Mouse (Mus musculus) hindbrain, embryonic 12.5 days (tissue): ENCODE data around the gene Gm17428. TPM values are rescaled to one million over a fixed set of nuclear protein-coding genes. Genes with fewer than 3 reads are reported as not detected.

Experiments
- ATAC-seq: fragments of 200-750 bp; cut with Nextera tagmentation; 2 replicates; pipeline ENCODE4 v1.8.0; 2017; ENCODE audit warnings: moderate TSS enrichment; ENCODE audit not compliant: low FRiP score
- H3K27ac ChIP-seq: fragments of 300-500 bp; sonication (generic); 2 replicates; pipeline ENCODE4 v1.5.1; 2016; ENCODE audit warnings: mild to moderate bottlenecking
- H3K27me3 ChIP-seq: fragments of 300-500 bp; sonication (generic); 2 replicates; pipeline ENCODE4 v1.6.1; 2016; ENCODE audit warnings: mild to moderate bottlenecking
- H3K36me3 ChIP-seq: fragments of 300-500 bp; sonication (generic); 2 replicates; pipeline ENCODE4 v1.6.1; 2016; ENCODE audit warnings: mild to moderate bottlenecking
- H3K4me1 ChIP-seq: fragments of 300-500 bp; sonication (generic); 2 replicates; pipeline ENCODE4 v1.6.1; 2016
- H3K4me2 ChIP-seq: fragments of 300-500 bp; sonication (generic); replicated peaks from 2 replicates; pipeline ENCODE4 v1.6.1; 2016; ENCODE audit warnings: mild to moderate bottlenecking
- H3K4me3 ChIP-seq: fragments of 300-500 bp; sonication (generic); 2 replicates; pipeline ENCODE4 v1.5.1; 2016; ENCODE audit warnings: mild to moderate bottlenecking
- H3K9ac ChIP-seq: fragments of 300-500 bp; sonication (generic); 2 replicates; pipeline ENCODE4 v1.6.1; 2016; ENCODE audit warnings: mild to moderate bottlenecking, moderate library complexity
- H3K9me3 ChIP-seq: fragments of 300-500 bp; sonication (generic); replicated peaks from 2 replicates; pipeline ENCODE4 v1.6.1; 2016; ENCODE audit warnings: mild to moderate bottlenecking
- WGBS: fragments of 180-500 bp; shearing (Covaris S2); methylation state at CpG from one replicate; pipeline ENCODE4 v1.1.7; 2016; 5-methylcytosine and 5-hydroxymethylcytosine counted together
- polyA plus RNA-seq: library from polyadenylated mRNA; unstranded; fragments of >200 nt; fragmentation: Nextera tagmentation; extraction: Ambion mirVana; gene quantifications from 2 replicates; pipeline ENCODE4 v1.2.1, GENCODE M21; 2016

The Gm17428 gene
- not detected in 2 replicates for polyA plus RNA-seq

DNA sequence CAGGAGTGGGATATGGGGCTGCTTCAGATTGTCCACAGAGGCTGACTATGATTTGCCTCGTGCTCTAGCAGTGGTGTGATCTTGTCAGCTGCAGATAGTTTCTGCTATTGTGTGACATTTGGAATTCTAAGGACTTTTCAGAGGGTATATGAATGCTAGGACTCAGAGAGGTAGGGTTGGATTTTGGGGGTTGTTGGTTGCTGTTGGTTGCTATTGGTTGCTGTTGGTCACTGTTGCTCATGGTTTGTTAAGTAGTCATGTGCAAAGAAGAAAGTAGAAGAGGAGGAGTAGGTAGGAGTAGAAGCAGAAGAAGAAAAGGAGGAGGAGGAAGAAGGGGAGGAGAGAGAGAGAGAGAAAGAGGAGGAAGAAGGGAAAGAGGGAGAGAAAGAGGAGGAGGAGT lies at the start of gene Gm17428:
Gene Gm17428, plus strand, starts transcription at position 301 of the 400 bp plus-strand sequence.
- H3K27ac ChIP-seq, result no peak within 1 kb of the TSS
- H3K9me3 ChIP-seq, result no peaks in the 10 kb centered on the region
- peaks cover 13% of the 10 kb centered on the region for H3K4me1 ChIP-seq
- ATAC-seq, result no peak
- H3K27me3 ChIP-seq, result no peaks in the 10 kb centered on the region
- H3K4me2 ChIP-seq, result no peak within 1 kb of the TSS
- H3K9ac ChIP-seq, result no peak within 1 kb of the TSS
- no peak within 1 kb of the TSS for H3K4me3 ChIP-seq
- 67% methylated on average over 1 of the region's 1 CpGs for WGBS
- H3K36me3 ChIP-seq, result no peaks in the 10 kb centered on the region

DNA sequence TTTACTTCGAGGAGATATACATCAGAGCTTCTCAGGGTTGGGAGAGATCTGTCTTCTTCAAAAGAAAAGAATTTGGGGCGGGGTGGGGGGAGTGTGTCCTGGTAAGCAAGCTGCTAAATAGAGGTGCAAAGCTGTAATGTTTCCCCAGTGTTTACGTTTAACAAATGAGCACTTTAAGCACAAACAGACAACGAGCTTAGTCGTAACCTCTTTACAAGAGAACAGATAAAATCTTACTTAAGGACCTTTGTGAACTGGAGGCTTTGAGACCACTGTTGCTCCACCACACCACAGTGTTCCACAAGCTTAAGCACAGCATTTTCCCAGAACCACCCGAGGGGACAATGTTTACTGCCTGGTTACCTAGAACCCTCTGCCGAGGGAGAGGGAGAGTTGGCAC lies 49.4 kb upstream of the Gm17428 start:
- peaks cover 45% of the 10 kb centered on the region for H3K4me1 ChIP-seq

DNA sequence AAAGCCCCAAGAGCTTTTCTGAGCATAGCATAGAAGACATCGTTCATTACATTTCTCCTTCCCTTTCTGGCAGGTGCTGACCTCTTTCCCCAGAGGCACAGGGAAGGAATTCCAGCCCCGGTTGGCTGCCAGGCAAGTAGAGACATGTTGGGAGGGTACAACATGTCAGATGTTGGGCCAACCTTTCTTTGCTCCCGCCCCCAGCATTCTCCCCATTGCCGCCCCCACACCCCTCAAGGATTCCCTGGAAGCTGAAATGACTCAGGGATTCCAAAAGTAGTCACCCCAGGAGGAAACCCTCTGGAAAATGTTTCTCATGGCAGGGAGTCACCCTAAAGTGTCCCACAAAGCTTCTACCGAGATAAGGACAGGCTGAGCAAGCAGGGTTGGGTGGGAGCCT lies 46.9 kb upstream of the Gm17428 start:
- no peak for ATAC-seq
- Histone ChIP-seq H3K4me3 (no peak overlapping the region), H3K36me3 (no peaks in the 10 kb centered on the region), H3K27me3 (no peaks in the 10 kb centered on the region; the same call in 1 of the 2 replicates), H3K9ac (no peak overlapping the region), H3K9me3 (no peaks in the 10 kb centered on the region), H3K27ac (no peak overlapping the region), H3K4me1 (peaks cover 39% of the 10 kb centered on the region), H3K4me2 (no peak overlapping the region)
- WGBS, result 75% methylated on average over 5 of the region's 5 CpGs

More for the DNA sequence above, 49.4 kb upstream of the Gm17428 start:
- H3K27me3 ChIP-seq, result no peaks in the 10 kb centered on the region; the same call in 1 of the 2 replicates
- H3K4me3 ChIP-seq, result peak overlapping the region; percentile 55
- no peaks in the 10 kb centered on the region for H3K9me3 ChIP-seq
- peak overlapping the region; percentile 91 for H3K4me2 ChIP-seq
- 15% methylated on average over 7 of the region's 7 CpGs for WGBS
- peak overlapping the region; percentile 78 for H3K9ac ChIP-seq
- no peak for ATAC-seq
- peak overlapping the region; percentile 95 for H3K27ac ChIP-seq
- H3K36me3 ChIP-seq, result peaks cover 1% of the 10 kb centered on the region

- no peaks in the 10 kb centered on the region; the same call in 1 of the 2 replicates for H3K27me3 ChIP-seq
- no peak overlapping the region for H3K27ac ChIP-seq
Observed at GRCm38 (mm10) chr14:54930431-54930830, 46.3 kb upstream of the Gm17428 start.

GRCm38 (mm10) chr14:54932645-54933150 lies 44.0 kb upstream of the Gm17428 start, which contains the start of gene Il25:
Il25 (plus strand) TSS chr14:54932695.
- Histone ChIP-seq H3K9ac (no peak within 1 kb of the TSS), H3K36me3 (no peaks in the 10 kb centered on the region), H3K4me3 (no peak within 1 kb of the TSS), H3K27ac (no peak within 1 kb of the TSS), H3K9me3 (no peaks in the 10 kb centered on the region), H3K4me2 (no peak within 1 kb of the TSS), H3K27me3 (no peaks in the 10 kb centered on the region; the same call in 1 of the 2 replicates), H3K4me1 (peaks cover 25% of the 10 kb centered on the region)
- peak; percentile 14; the same call in 1 of the 2 replicates for ATAC-seq
- WGBS, result 25% methylated on average over 6 of the region's 6 CpGs

More at GRCm38 (mm10) chr14:54930431-54930830, 46.3 kb upstream of the Gm17428 start:
- H3K9me3 ChIP-seq, result no peaks in the 10 kb centered on the region
- no peak for ATAC-seq
- H3K4me3 ChIP-seq, result no peak overlapping the region
- WGBS, result 19% methylated on average over 2 of the region's 2 CpGs
- no peak overlapping the region for H3K4me2 ChIP-seq
- peaks cover 33% of the 10 kb centered on the region for H3K4me1 ChIP-seq
- no peak overlapping the region for H3K9ac ChIP-seq
- no peaks in the 10 kb centered on the region for H3K36me3 ChIP-seq

DNA sequence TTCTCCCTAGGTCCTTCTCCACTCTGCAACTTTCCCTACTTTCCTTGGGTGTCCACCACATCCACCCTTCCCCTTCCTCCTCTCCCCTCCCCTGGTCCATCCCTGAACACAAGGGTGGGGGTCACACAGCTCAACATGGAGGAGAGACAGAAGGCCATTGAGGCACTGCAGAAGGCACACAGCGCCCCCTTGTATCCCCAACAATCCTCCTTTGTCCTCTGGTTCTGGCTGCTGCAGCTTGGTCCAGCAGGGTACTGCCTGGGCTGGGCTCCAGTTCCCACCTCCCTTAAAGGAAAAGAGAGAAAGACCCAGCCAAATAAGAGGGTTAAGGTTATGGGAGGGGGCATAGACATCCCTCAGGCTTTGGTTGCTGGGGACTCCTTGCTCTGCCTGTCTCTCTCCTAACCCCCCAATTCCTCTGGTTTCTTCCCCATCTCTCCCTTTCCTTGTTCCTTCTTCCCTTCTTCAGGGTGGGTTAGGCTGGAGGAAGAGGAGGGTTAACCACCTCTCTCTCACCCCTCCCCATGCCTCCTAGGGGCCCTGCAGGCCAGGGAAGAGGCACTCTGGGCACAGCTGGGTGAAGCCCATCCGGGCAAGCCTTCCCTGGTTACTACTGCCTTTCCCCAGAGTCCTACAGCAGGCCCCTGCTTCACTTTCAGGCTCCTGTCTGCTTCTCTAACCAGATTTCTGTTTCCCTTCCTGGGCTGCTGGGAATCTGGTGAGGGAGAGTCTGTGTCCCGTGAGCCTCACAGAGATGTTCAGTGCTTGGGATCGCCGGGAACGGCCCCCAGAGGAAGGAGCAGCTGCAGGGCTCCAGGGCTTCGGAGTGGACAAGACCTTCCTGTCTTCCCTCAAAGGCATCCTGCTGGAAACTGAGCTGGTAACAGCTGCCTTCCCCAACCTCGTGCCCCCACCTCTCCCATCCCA lies 40.6 kb upstream of the Gm17428 start, which contains the start of gene Cmtm5:
Gene Cmtm5, plus strand, starts transcription at position 358 of the 927 bp plus-strand sequence.
- Histone ChIP-seq H3K27ac (peak within 1 kb of the TSS; percentile 58), H3K9ac (peak within 1 kb of the TSS; percentile 28; the same call in 1 of the 2 replicates), H3K4me3 (no peak within 1 kb of the TSS), H3K4me1 (peaks cover 19% of the 10 kb centered on the region), H3K36me3 (no peaks in the 10 kb centered on the region), H3K9me3 (no peaks in the 10 kb centered on the region), H3K4me2 (peak within 1 kb of the TSS; percentile 15; the same call in 1 of the 2 replicates), H3K27me3 (no peaks in the 10 kb centered on the region; the same call in 1 of the 2 replicates)
- 0 out of 2 replicates have a peak, but pooled peaks have one; percentile 24 for ATAC-seq
- 25% methylated on average over 8 of the region's 8 CpGs for WGBS

DNA sequence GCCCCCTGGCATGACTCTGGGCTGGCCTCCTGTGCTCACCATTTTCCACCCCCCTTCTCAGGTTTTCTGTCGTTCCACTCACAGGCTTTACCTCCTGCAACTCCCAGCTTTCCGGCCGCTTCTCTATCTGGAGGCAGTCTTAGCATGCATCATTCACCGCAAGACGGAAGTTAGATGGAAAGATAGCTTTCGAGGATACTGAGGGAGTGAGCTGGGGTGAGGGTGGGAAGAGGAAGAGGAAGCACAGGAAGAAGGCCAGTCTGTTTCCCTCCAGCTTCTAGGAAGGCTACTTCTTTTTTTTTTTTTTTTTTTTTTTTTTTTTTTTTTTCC lies 39.9 kb upstream of the Gm17428 start:
- H3K4me1 ChIP-seq, result peaks cover 19% of the 10 kb centered on the region
- H3K4me2 ChIP-seq, result peak overlapping the region; percentile 15; the same call in 1 of the 2 replicates
- H3K27me3 ChIP-seq, result no peaks in the 10 kb centered on the region; the same call in 1 of the 2 replicates
- no peaks in the 10 kb centered on the region for H3K9me3 ChIP-seq
- H3K27ac ChIP-seq, result peak overlapping the region; percentile 58
- no peaks in the 10 kb centered on the region for H3K36me3 ChIP-seq
- no peak overlapping the region for H3K4me3 ChIP-seq
- 0 out of 2 replicates have a peak overlapping the region, but pooled peaks have one; percentile 28 for H3K9ac ChIP-seq
- WGBS, result 50% methylated on average over 6 of the region's 6 CpGs
- no peak for ATAC-seq

DNA sequence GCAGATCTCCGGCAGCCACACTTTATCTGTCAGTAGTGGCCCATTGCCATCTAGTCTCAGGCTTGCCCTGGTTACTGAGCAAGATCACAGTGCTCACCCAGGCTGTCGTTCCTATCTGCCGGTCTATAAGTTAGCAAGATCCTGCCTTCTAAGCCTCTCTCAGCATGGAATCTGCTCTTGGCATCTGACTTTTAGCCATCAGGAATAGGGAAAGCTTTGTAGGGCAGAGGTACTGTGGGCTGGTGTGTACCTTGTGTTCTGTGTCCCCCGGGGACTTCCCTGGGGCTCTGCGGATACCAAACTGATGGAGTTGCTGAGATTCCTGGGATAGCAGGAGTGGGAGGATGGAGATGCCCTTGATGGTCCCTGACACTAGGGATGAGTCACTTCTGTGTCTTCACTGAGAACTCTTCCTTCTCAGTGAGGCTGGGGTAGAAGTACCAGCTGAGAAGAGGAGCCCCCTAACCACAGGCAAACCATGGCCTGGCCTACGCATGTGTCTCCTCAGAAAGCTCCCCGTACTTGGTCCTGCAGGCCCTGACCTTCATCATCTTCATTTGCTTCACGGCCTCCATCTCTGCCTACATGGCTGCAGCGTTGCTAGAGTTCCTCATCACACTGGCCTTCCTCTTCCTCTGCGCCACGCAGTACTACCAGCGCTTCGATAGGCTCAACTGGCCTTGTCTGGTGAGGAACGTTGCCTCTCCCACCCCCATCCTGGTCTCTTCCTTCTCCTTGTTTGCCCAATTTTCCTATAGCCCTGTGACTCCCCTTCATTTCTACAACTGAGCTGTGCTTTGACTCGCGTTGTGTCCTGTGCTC lies 39.2 kb upstream of the Gm17428 start:
- ATAC-seq, result no peak
- 89% methylated on average over 16 of the region's 16 CpGs for WGBS
- H3K9ac ChIP-seq, result no peak overlapping the region

GRCm38 (mm10) chr14:54938431-54939219 lies 38.1 kb upstream of the Gm17428 start:
- no peak overlapping the region for H3K9ac ChIP-seq
- no peak overlapping the region for H3K4me3 ChIP-seq
- no peaks in the 10 kb centered on the region for H3K36me3 ChIP-seq
- 79% methylated on average over 15 of the region's 15 CpGs for WGBS
- no peak overlapping the region for H3K4me2 ChIP-seq
- no peaks in the 10 kb centered on the region for H3K9me3 ChIP-seq
- ATAC-seq, result no peak
- H3K4me1 ChIP-seq, result peaks cover 11% of the 10 kb centered on the region
- no peak overlapping the region for H3K27ac ChIP-seq
- no peaks in the 10 kb centered on the region; the same call in 1 of the 2 replicates for H3K27me3 ChIP-seq

More for the DNA sequence above, 39.2 kb upstream of the Gm17428 start:
- Histone ChIP-seq H3K27ac (no peak overlapping the region), H3K4me3 (no peak overlapping the region), H3K9me3 (no peaks in the 10 kb centered on the region), H3K36me3 (no peaks in the 10 kb centered on the region), H3K4me1 (peaks cover 18% of the 10 kb centered on the region), H3K4me2 (no peak overlapping the region), H3K27me3 (no peaks in the 10 kb centered on the region; the same call in 1 of the 2 replicates)

DNA sequence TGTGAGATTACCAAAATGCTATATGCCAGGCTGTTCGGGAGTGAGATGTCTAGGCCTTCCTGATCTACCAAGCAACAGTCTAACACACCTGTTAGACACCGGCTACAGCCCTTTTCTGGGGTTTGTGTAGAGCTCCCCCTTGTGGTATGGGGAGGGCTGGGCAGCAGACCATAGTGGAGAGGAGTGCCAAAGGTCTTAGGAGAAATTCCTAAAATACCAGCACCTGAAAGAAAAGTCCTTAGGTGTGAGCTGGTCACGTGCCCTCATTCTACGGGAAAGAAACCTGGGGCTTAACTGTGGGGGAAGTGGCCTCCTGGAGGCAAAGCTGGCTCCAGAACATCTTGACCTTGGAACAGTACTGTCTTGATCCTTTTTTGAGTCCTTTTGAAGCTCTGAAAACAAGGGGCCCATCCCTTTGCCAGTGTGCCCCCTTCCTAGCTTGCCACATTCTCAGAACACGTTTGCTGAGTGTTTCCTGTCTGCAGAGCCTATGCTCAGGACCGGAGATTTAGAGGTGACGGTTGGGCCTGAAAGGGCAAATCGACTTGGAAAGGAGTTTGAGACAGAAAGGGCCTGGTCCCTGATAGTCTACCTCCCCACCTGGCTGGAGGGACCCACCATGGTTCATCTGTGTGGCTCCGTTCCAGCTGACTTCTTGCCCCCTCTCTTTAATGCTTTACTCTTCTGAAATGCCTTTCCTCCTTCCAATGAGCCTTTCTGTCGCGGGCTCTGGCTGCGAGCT lies 37.1 kb upstream of the Gm17428 start:
- Histone ChIP-seq H3K27ac (no peak overlapping the region), H3K4me1 (peaks cover 11% of the 10 kb centered on the region), H3K4me2 (no peak overlapping the region), H3K4me3 (no peak overlapping the region), H3K9ac (no peak overlapping the region), H3K27me3 (no peaks in the 10 kb centered on the region; the same call in 1 of the 2 replicates), H3K36me3 (no peaks in the 10 kb centered on the region), H3K9me3 (no peaks in the 10 kb centered on the region)
- no peak for ATAC-seq
- 53% methylated on average over 12 of the region's 12 CpGs for WGBS

GRCm38 (mm10) chr14:54940176-54940530 lies 36.6 kb upstream of the Gm17428 start:
- ATAC-seq, result no peak
- H3K27ac ChIP-seq, result no peak overlapping the region
- no peak overlapping the region for H3K4me2 ChIP-seq
- H3K4me1 ChIP-seq, result peaks cover 11% of the 10 kb centered on the region
- H3K27me3 ChIP-seq, result no peaks in the 10 kb centered on the region; the same call in 1 of the 2 replicates
- H3K4me3 ChIP-seq, result no peak overlapping the region
- no peaks in the 10 kb centered on the region for H3K9me3 ChIP-seq
- H3K36me3 ChIP-seq, result no peaks in the 10 kb centered on the region
- WGBS, result 81% methylated on average over 3 of the region's 3 CpGs
- H3K9ac ChIP-seq, result no peak overlapping the region
